Mouse (Mus musculus): ENCODE measurements at regions not wholly inside any gene's neighbourhood (a gene's known extent, or its start where the extent isn't known, plus 50 kb on each side); places are given as distances from the start of the nearest gene placed in this dataset.

- no peak for TF ChIP-seq CTCF (conservative IDR thresholded peaks at IDR 0.05; ENCODE audit: insufficient read depth, insufficient read length, low read depth, low read length)
- TF ChIP-seq POLR2A (IDR thresholded peaks at IDR 0.05; ENCODE audit: low read depth, low read length) = no peak
These were observed 107.5 kb upstream of the Nectin3 start for GRCm38 (mm10) chr16:46605879-46606203.
